Mouse (Mus musculus): ENCODE results near the gene Syt12.

GRCm38 (mm10) chr19:4396081-4396997 is 80.9 kb downstream of the Syt12 start:
- TF ChIP-seq CTCF (IDR thresholded peaks at IDR 0.05; ENCODE audit: low read depth) (no peak), EP300 (IDR thresholded peaks at IDR 0.05; ENCODE audit: low read depth) (no peak)

Data from liver, postnatal 0 days (tissue).